Comparison of ENCODE assay signal across 8 mouse cellular contexts in genomic region chr9:20643781-20644180, GRCm38 (mm10). TPM values are rescaled to one million over a fixed set of nuclear protein-coding genes. Genes with fewer than 3 reads are reported as not detected.
DNase-seq lines count a peak whose midpoint lies in the region; ATAC-seq and TF ChIP-seq lines count a peak whose summit lies in the region.

No protein-coding gene starts in this region.

- TF ChIP-seq EP300 in ES-Bruce4 (IDR thresholded peaks at IDR 0.05; ENCODE audit: insufficient read depth, low read depth, low read length), result no peak

- no peak overlapping the region for H3K27ac ChIP-seq in kidney, adult 2 months (ENCODE audit: insufficient read depth, low read depth, low read length)
- H3K27ac ChIP-seq in ES-Bruce4 (ENCODE audit: insufficient read depth, low read length) (no peak overlapping the region), macrophage (peak overlapping the region; percentile 83)

- H3K36me3 ChIP-seq in kidney, adult 2 months (ENCODE audit: control insufficient read depth, insufficient read depth, low read length), result peaks cover 3% of the 10 kb centered on the region
- H3K36me3 ChIP-seq in ES-Bruce4 (ENCODE audit: control insufficient read depth, insufficient read depth, low read length, poor library complexity, severe bottlenecking), result peaks cover 7% of the 10 kb centered on the region; the same call in 1 of the 2 replicates
- H3K36me3 ChIP-seq in macrophage (ENCODE audit: inconsistent target), result peaks cover 19% of the 10 kb centered on the region; the same call in 1 of the 2 replicates

- no peak for DNase-seq in kidney, adult 2 months
- no peak for DNase-seq in kidney, postnatal 10 days
- no peak for DNase-seq in embryo, embryonic 11 days
- DNase-seq in left cerebral cortex, adult 18-20 months (ENCODE audit: low spot score in 2 of 2), result no peak
- DNase-seq in adrenal gland, adult 18-20 months (ENCODE audit: low spot score in 2 of 2), result no peak

- H3K9ac ChIP-seq in ES-Bruce4 (ENCODE audit: low read depth, poor library complexity, severe bottlenecking), result peak overlapping the region; percentile 75

- peak overlapping the region; percentile 95 for H3K4me3 ChIP-seq in kidney, adult 2 months (ENCODE audit: insufficient read depth, low read depth, low read length)
- H3K4me3 ChIP-seq in ES-Bruce4 (ENCODE audit: low read depth, low read length) (peak overlapping the region; percentile 99), macrophage (ENCODE audit: inconsistent target) (peak overlapping the region; percentile 100)

- 2% methylated on average over 13 of the region's 13 CpGs for WGBS in kidney, adult 2 months
- 1% methylated on average over 13 of the region's 13 CpGs for WGBS in macrophage (ENCODE audit: missing documents)

- TF ChIP-seq POLR2A in kidney, adult 2 months (IDR thresholded peaks at IDR 0.05; ENCODE audit: low read depth, low read length), result no peak
- no peak for TF ChIP-seq POLR2A in ES-Bruce4 (IDR thresholded peaks at IDR 0.05; ENCODE audit: insufficient read depth, low read length)

- H3K79me2 ChIP-seq in macrophage (ENCODE audit: inconsistent target), result peaks cover 80% of the 10 kb centered on the region

- TF ChIP-seq CTCF in kidney, adult 2 months (conservative IDR thresholded peaks at IDR 0.05; ENCODE audit: insufficient read depth, insufficient read length, low read depth, low read length), result no peak
- TF ChIP-seq CTCF in ES-Bruce4 (IDR thresholded peaks at IDR 0.05; ENCODE audit: low read depth, low read length), result no peak

- no peaks in the 10 kb centered on the region for H3K27me3 ChIP-seq in kidney, adult 2 months (replicated peaks; ENCODE audit: control insufficient read depth, insufficient read depth, low read length)
- no peaks in the 10 kb centered on the region for H3K27me3 ChIP-seq in ES-Bruce4 (ENCODE audit: control insufficient read depth, insufficient read depth, low read length, poor library complexity, severe bottlenecking)

- H3K4me1 ChIP-seq in kidney, adult 2 months (ENCODE audit: control insufficient read depth, insufficient read depth, low read length), result peaks cover 7% of the 10 kb centered on the region; the same call in 1 of the 2 replicates
- no peaks in the 10 kb centered on the region for H3K4me1 ChIP-seq in ES-Bruce4 (ENCODE audit: control insufficient read depth, insufficient read depth, low read length)

- H3K9me3 ChIP-seq in ES-Bruce4 (replicated peaks; ENCODE audit: control insufficient read depth, insufficient read depth, low read length, poor library complexity, severe bottlenecking), result no peaks in the 10 kb centered on the region

- ATAC-seq in granulocyte monocyte progenitor cell, adult 5-6 weeks (replicated peaks; ENCODE audit: poor library complexity, severe bottlenecking), result 0 out of 2 replicates have a peak, but pooled peaks have one; percentile 9

RNA-seq across cellular contexts. Expression of gene Fbxl12, which starts 0.8 kb away (rescaled TPM):
- polyA plus RNA-seq in kidney, adult 2 months (2012; rRNA removed), result 22.0 and 24.7 TPM in 2 replicates
- 19.6 and 20.2 TPM in 2 replicates for polyA plus RNA-seq in ES-Bruce4 (2011; ENCODE audit: insufficient read depth, insufficient read length, low read depth, missing spikeins)
- total RNA-seq in granulocyte monocyte progenitor cell, adult 5-6 weeks (2014; fragmentation: Nextera tagmentation), result 18.2 and 28.0 TPM in 2 replicates
- total RNA-seq in granulocyte monocyte progenitor cell, adult 5-6 weeks (2017), result 3.7 and 6.3 TPM in 2 replicates
- 100 to 1,000 TPM in 6 of 26 experiments, 10 to 100 TPM in 20; 25.0 to 118 (median 79.0) TPM for total RNA-seq in macrophage (2018; cell fraction: chromatin; rRNA removed)
- 10 to 100 TPM in 3 of 26 experiments, 1 to 10 TPM in 23; 1.8 to 11.3 (median 5.4) TPM for total RNA-seq in macrophage (2018; cell fraction: cytosol; rRNA removed)
- total RNA-seq in macrophage (2018; cell fraction: nucleus; rRNA removed), result 10 to 100 TPM; 25.5 to 92.6 (median 49.5) TPM
- polyA plus RNA-seq in macrophage (2018), result 3.5 to 12.0 TPM (median 6.0 TPM) in 3 replicates
- 10 to 100 TPM; 21.9 to 22.6 TPM for total RNA-seq in left cerebral cortex, adult 18-20 months (2021)
- 10 to 100 TPM; 18.3 to 19.4 TPM for total RNA-seq in adrenal gland, adult 18-20 months (2021)

RNA-seq across cellular contexts. Expression of gene Ubl5, which starts 1.1 kb away (rescaled TPM):
- polyA plus RNA-seq in kidney, adult 2 months (2012; rRNA removed), result 450 and 657 TPM in 2 replicates
- 288 and 314 TPM in 2 replicates for polyA plus RNA-seq in ES-Bruce4 (2011; ENCODE audit: insufficient read depth, insufficient read length, low read depth, missing spikeins)
- 459 and 544 TPM in 2 replicates for total RNA-seq in granulocyte monocyte progenitor cell, adult 5-6 weeks (2014; fragmentation: Nextera tagmentation)
- 101 and 107 TPM in 2 replicates for total RNA-seq in granulocyte monocyte progenitor cell, adult 5-6 weeks (2017)
- total RNA-seq in macrophage (2018; cell fraction: chromatin; rRNA removed), result 10 to 100 TPM; 24.4 to 57.8 (median 39.2) TPM
- total RNA-seq in macrophage (2018; cell fraction: cytosol; rRNA removed), result 100 to 1,000 TPM; 255 to 474 (median 326) TPM
- 10 to 100 TPM; 40.3 to 92.4 (median 63.6) TPM for total RNA-seq in macrophage (2018; cell fraction: nucleus; rRNA removed)
- polyA plus RNA-seq in macrophage (2018), result 476 to 572 TPM (median 533 TPM) in 3 replicates
- 100 to 1,000 TPM; 310 to 319 TPM for total RNA-seq in left cerebral cortex, adult 18-20 months (2021)
- 100 to 1,000 TPM; 352 to 436 TPM for total RNA-seq in adrenal gland, adult 18-20 months (2021)

RNA-seq across cellular contexts. Expression of gene Pin1, which starts 8.1 kb away (rescaled TPM):
- polyA plus RNA-seq in kidney, adult 2 months (2012; rRNA removed), result 18.3 and 18.9 TPM in 2 replicates
- 17.6 and 20.9 TPM in 2 replicates for polyA plus RNA-seq in ES-Bruce4 (2011; ENCODE audit: insufficient read depth, insufficient read length, low read depth, missing spikeins)
- total RNA-seq in granulocyte monocyte progenitor cell, adult 5-6 weeks (2014; fragmentation: Nextera tagmentation), result 14.8 and 22.5 TPM in 2 replicates
- 16.1 and 22.4 TPM in 2 replicates for total RNA-seq in granulocyte monocyte progenitor cell, adult 5-6 weeks (2017)
- total RNA-seq in macrophage (2018; cell fraction: chromatin; rRNA removed), result 10 to 100 TPM in 6 of 26 experiments, 1 to 10 TPM in 20; 2.0 to 16.0 (median 6.5) TPM
- 10 to 100 TPM in 11 of 26 experiments, 1 to 10 TPM in 15; 7.8 to 11.8 (median 9.6) TPM for total RNA-seq in macrophage (2018; cell fraction: cytosol; rRNA removed)
- total RNA-seq in macrophage (2018; cell fraction: nucleus; rRNA removed), result 10 to 100 TPM in 4 of 26 experiments, 1 to 10 TPM in 22; 2.2 to 15.6 (median 5.5) TPM
- 5.8 to 16.7 TPM (median 8.8 TPM) in 3 replicates for polyA plus RNA-seq in macrophage (2018)
- total RNA-seq in left cerebral cortex, adult 18-20 months (2021), result 10 to 100 TPM; 40.4 to 42.3 TPM
- total RNA-seq in adrenal gland, adult 18-20 months (2021), result 10 to 100 TPM; 24.9 to 27.7 TPM
